In genomic region chr12:71429561-71430200, GRCm38 (mm10) we compare ENCODE assay signal across 10 mouse cellular contexts.
A peak's percentile ranks its signal among the peaks of the same experiment; 100 is the strongest.
DNase-seq lines count a peak whose midpoint lies in the region; ATAC-seq and TF ChIP-seq lines count a peak whose summit lies in the region.
"Had no signal": no experiment of that assay in that cellular context is flagged by ENCODE, and none has a peak within 500 bp of the region (broad histone marks: within the 10 kb centered on the region; RNA-seq: fewer than 3 reads in every experiment).

No protein-coding gene starts in this region.

- H3K4me1 ChIP-seq in forebrain, embryonic 10.5 days: peaks cover 62% of the 10 kb centered on the region
- no peaks in the 10 kb centered on the region for H3K4me1 ChIP-seq in forebrain, postnatal 0 days (ENCODE audit: insufficient read depth)
- peaks cover 26% of the 10 kb centered on the region for H3K4me1 ChIP-seq in embryonic facial prominence, embryonic 14.5 days (ENCODE audit: control insufficient read depth, insufficient read depth, low read length)
- no peaks in the 10 kb centered on the region for H3K4me1 ChIP-seq in liver, embryonic 12.5 days

- no peak overlapping the region for H3K27ac ChIP-seq in forebrain, embryonic 10.5 days
- H3K27ac ChIP-seq in forebrain, postnatal 0 days (ENCODE audit: low read depth, low read length): no peak overlapping the region
- no peak overlapping the region for H3K27ac ChIP-seq in embryonic facial prominence, embryonic 14.5 days (replicated peaks; ENCODE audit: low read depth, low read length)
- no peak overlapping the region for H3K27ac ChIP-seq in liver, embryonic 12.5 days
- H3K27ac ChIP-seq: heart, embryonic 13.5 days had no signal

- H3K4me3 ChIP-seq in forebrain, embryonic 10.5 days: no peak overlapping the region
- H3K4me3 ChIP-seq in forebrain, postnatal 0 days (ENCODE audit: low read depth, low read length): no peak overlapping the region
- no peak overlapping the region for H3K4me3 ChIP-seq in embryonic facial prominence, embryonic 14.5 days (ENCODE audit: low read depth, low read length)
- H3K4me3 ChIP-seq in liver, embryonic 12.5 days: no peak overlapping the region
- H3K4me3 ChIP-seq: heart, embryonic 13.5 days had no signal

- H3K9ac ChIP-seq in forebrain, postnatal 0 days: no peak overlapping the region
- H3K9ac ChIP-seq in embryonic facial prominence, embryonic 14.5 days (ENCODE audit: low read depth, low read length): no peak overlapping the region
- H3K9ac ChIP-seq in liver, embryonic 12.5 days: no peak overlapping the region
- H3K9ac ChIP-seq: heart, embryonic 13.5 days had no signal

- TF ChIP-seq CTCF in forebrain, postnatal 0 days (IDR thresholded peaks at IDR 0.05; ENCODE audit: low read depth): no peak

- peaks cover 34% of the 10 kb centered on the region for H3K27me3 ChIP-seq in forebrain, embryonic 10.5 days (ENCODE audit: poor library complexity, severe bottlenecking)
- H3K27me3 ChIP-seq in forebrain, postnatal 0 days (ENCODE audit: insufficient read depth, low read length): no peaks in the 10 kb centered on the region
- no peaks in the 10 kb centered on the region for H3K27me3 ChIP-seq in embryonic facial prominence, embryonic 14.5 days (replicated peaks; ENCODE audit: control insufficient read depth, insufficient read depth, low read length)
- no peaks in the 10 kb centered on the region for H3K27me3 ChIP-seq in liver, embryonic 12.5 days (replicated peaks)

- H3K36me3 ChIP-seq in forebrain, embryonic 10.5 days (replicated peaks): no peaks in the 10 kb centered on the region
- H3K36me3 ChIP-seq in forebrain, postnatal 0 days (ENCODE audit: insufficient read depth): no peaks in the 10 kb centered on the region
- H3K36me3 ChIP-seq in embryonic facial prominence, embryonic 14.5 days (ENCODE audit: control insufficient read depth, insufficient read depth, low read length): no peaks in the 10 kb centered on the region
- no peaks in the 10 kb centered on the region for H3K36me3 ChIP-seq in liver, embryonic 12.5 days
- H3K36me3 ChIP-seq: heart, embryonic 13.5 days had no signal

- whole genome bisulfite sequencing in forebrain, embryonic 10.5 days: 47% methylated on average over 13 of the region's 13 CpGs
- WGBS in forebrain, postnatal 0 days: 22% methylated on average over 13 of the region's 13 CpGs
- WGBS in embryonic facial prominence, embryonic 14.5 days: 34% methylated on average over 13 of the region's 13 CpGs
- 48% methylated on average over 13 of the region's 13 CpGs for WGBS in liver, embryonic 12.5 days (ENCODE audit: insufficient replicate concordance)

- peak; percentile 51 for DNase-seq in forebrain, embryonic 10.5 days (ENCODE audit: extremely low spot score, low spot score)
- DNase-seq in forebrain, postnatal 0 days: no peak
- DNase-seq in ES-CJ7 (ENCODE audit: low read depth, low spot score): peak; percentile 45
- DNase-seq in embryonic facial prominence, embryonic 14.5 days (ENCODE audit: low spot score): no peak
- peak; percentile 81 for DNase-seq in mesoderm, embryonic 11.5 days (ENCODE audit: low read depth, low spot score)
- no peak for DNase-seq in ovary, adult 18-20 months (ENCODE audit: low spot score)
- no peak for DNase-seq in c-Kit-positive CD71-positive TER-119-positive erythroid progenitor cells, embryonic 14.5 days (ENCODE audit: low spot score)

- H3K9me3 ChIP-seq in forebrain, embryonic 10.5 days: no peaks in the 10 kb centered on the region
- no peaks in the 10 kb centered on the region for H3K9me3 ChIP-seq in forebrain, postnatal 0 days (ENCODE audit: low read length)
- H3K9me3 ChIP-seq in embryonic facial prominence, embryonic 14.5 days (ENCODE audit: control insufficient read depth, low read length): no peaks in the 10 kb centered on the region
- no peaks in the 10 kb centered on the region for H3K9me3 ChIP-seq in liver, embryonic 12.5 days (replicated peaks)
- H3K9me3 ChIP-seq: heart, embryonic 13.5 days had no signal

- no peak for ATAC-seq in forebrain, postnatal 0 days
- ATAC-seq in embryonic facial prominence, embryonic 14.5 days (ENCODE audit: low read depth): peak; percentile 22; the same call in 1 of the 2 replicates
- no peak for ATAC-seq in liver, embryonic 12.5 days
- ATAC-seq: intestine, embryonic 16.5 days had no signal

- no peak overlapping the region for H3K4me2 ChIP-seq in forebrain, postnatal 0 days (ENCODE audit: low read depth)
- H3K4me2 ChIP-seq in embryonic facial prominence, embryonic 14.5 days (ENCODE audit: low read depth, low read length): no peak overlapping the region
- no peak overlapping the region for H3K4me2 ChIP-seq in liver, embryonic 12.5 days
- H3K4me2 ChIP-seq: heart, embryonic 13.5 days had no signal

Comparison
In these comparisons a context has a peak if more than half of its experiments do, and no peak if none do; other contexts are left out.
1. DNase-seq: peak in forebrain, embryonic 10.5 days (single experiment), ES-CJ7 (single experiment) and mesoderm, embryonic 11.5 days (single experiment); none in forebrain, postnatal 0 days (single experiment), embryonic facial prominence, embryonic 14.5 days (single experiment), ovary, adult 18-20 months (single experiment) and c-Kit-positive CD71-positive TER-119-positive erythroid progenitor cells, embryonic 14.5 days (single experiment).